Mouse (Mus musculus) cortical plate, adult 2 months (tissue): ENCODE results near the gene Ackr3. TPM values are rescaled to one million over a fixed set of nuclear protein-coding genes. Genes with fewer than 3 reads are reported as not detected.

Experiments used
- H3K27ac ChIP-seq: fragments of 200-500 bp; 2 replicates; pipeline ENCODE4 v1.5.1; 2012; ENCODE audit warnings: low read length, control low read depth, inconsistent platforms; ENCODE audit not compliant: insufficient read depth
- H3K4me1 ChIP-seq: fragments of 200-500 bp; 2 replicates; pipeline ENCODE4 v1.6.1; 2011; ENCODE audit warnings: low read length; ENCODE audit not compliant: control insufficient read depth, insufficient read depth
- H3K4me3 ChIP-seq: fragments of 200-500 bp; 2 replicates; pipeline ENCODE4 v1.5.1; 2011; ENCODE audit warnings: mild to moderate bottlenecking, low read length, control low read depth; ENCODE audit not compliant: insufficient read depth
- CTCF ChIP-seq: fragments of 200-500 bp; IDR thresholded peaks from 2 replicates; pipeline ENCODE4 v1.5.1; 2011; ENCODE audit warnings: mild to moderate bottlenecking, control low read depth, low read length; ENCODE audit not compliant: insufficient read depth; ENCODE audit errors: extremely low read depth
- POLR2A ChIP-seq: fragments of 200-500 bp; IDR thresholded peaks from 2 replicates; pipeline ENCODE4 v1.6.1; 2011; ENCODE audit warnings: mild to moderate bottlenecking, low read length, control low read depth; ENCODE audit not compliant: insufficient read depth; ENCODE audit errors: extremely low read depth
- polyA plus RNA-seq: library from polyadenylated mRNA; depleted of rRNA; stranded (reverse); fragments of >200 nt; gene quantifications from 2 replicates; pipeline ENCODE4 v1.2.3, GENCODE M21; 2012; rRNA removed

Gene Ackr3
- polyA plus RNA-seq, 1 experiment: 16.7 TPM

- Histone ChIP-seq H3K4me1 (no peaks in the 10 kb centered on the region), H3K27ac (no peak overlapping the region), H3K4me3 (no peak overlapping the region)
- TF ChIP-seq POLR2A: no peak
- no peak for TF ChIP-seq CTCF
These were observed 44.2 kb downstream of the Ackr3 start for GRCm38 (mm10) chr1:90247756-90248541.

- Histone ChIP-seq H3K27ac (no peak overlapping the region), H3K4me3 (no peak overlapping the region), H3K4me1 (no peaks in the 10 kb centered on the region)
- no peak for TF ChIP-seq POLR2A
- TF ChIP-seq CTCF: no peak
These were observed 45.4 kb downstream of the Ackr3 start for GRCm38 (mm10) chr1:90248966-90249735.

GRCm38 (mm10) chr1:90250419-90250818 lies 46.6 kb downstream of the Ackr3 start:
- Histone ChIP-seq H3K27ac (no peak overlapping the region), H3K4me1 (no peaks in the 10 kb centered on the region), H3K4me3 (no peak overlapping the region)
- TF ChIP-seq CTCF (no peak), POLR2A (no peak)

GRCm38 (mm10) chr1:90251156-90251555 lies 47.4 kb downstream of the Ackr3 start:
- no peak overlapping the region for H3K4me3 ChIP-seq
- no peak overlapping the region for H3K27ac ChIP-seq
- TF ChIP-seq POLR2A (no peak), CTCF (no peak)
- no peaks in the 10 kb centered on the region for H3K4me1 ChIP-seq

GRCm38 (mm10) chr1:90253465-90253864 lies 49.7 kb downstream of the Ackr3 start:
- H3K4me3 ChIP-seq: no peak overlapping the region
- H3K4me1 ChIP-seq: no peaks in the 10 kb centered on the region; the same call in 1 of the 2 replicates
- H3K27ac ChIP-seq: no peak overlapping the region
- TF ChIP-seq POLR2A (no peak), CTCF (no peak)

- TF ChIP-seq POLR2A (no peak), CTCF (no peak)
- no peak overlapping the region for H3K4me3 ChIP-seq
- H3K27ac ChIP-seq: no peak overlapping the region
- H3K4me1 ChIP-seq: no peaks in the 10 kb centered on the region; the same call in 1 of the 2 replicates
These were observed 54.6 kb downstream of the Ackr3 start for GRCm38 (mm10) chr1:90258253-90258887.

- TF ChIP-seq POLR2A (no peak), CTCF (no peak)
These were observed 57.2 kb downstream of the Ackr3 start for GRCm38 (mm10) chr1:90260704-90261581.

GRCm38 (mm10) chr1:90262380-90262779 lies 58.6 kb downstream of the Ackr3 start:
- H3K4me3 ChIP-seq: no peak overlapping the region
- TF ChIP-seq CTCF (no peak), POLR2A (no peak)
- no peak overlapping the region for H3K27ac ChIP-seq
- H3K4me1 ChIP-seq: no peaks in the 10 kb centered on the region

More at GRCm38 (mm10) chr1:90260704-90261581, 57.2 kb downstream of the Ackr3 start:
- Histone ChIP-seq H3K4me1 (no peaks in the 10 kb centered on the region; the same call in 1 of the 2 replicates), H3K4me3 (no peak overlapping the region), H3K27ac (no peak overlapping the region)

Other genes with a start within 250 kb of the Ackr3 start
- gene Asb18, start 189.3 kb upstream of the Ackr3 start, polyA plus RNA-seq: 1.2 and 1.3 TPM in 2 replicates
- 0.61 and 0.86 TPM in 2 replicates for gene Iqca, start 50.6 kb upstream of the Ackr3 start, polyA plus RNA-seq